Mouse (Mus musculus): ENCODE data around the gene Col19a1. TPM values are rescaled to one million over a fixed set of nuclear protein-coding genes. Genes with fewer than 3 reads are reported as not detected.

The Col19a1 gene
- total RNA-seq, 2 experiments from 2014 or later = 0.84 TPM; not detected in 1

- no peak for ATAC-seq (replicated peaks; ENCODE audit: low FRiP score, poor library complexity, severe bottlenecking)
These were observed 116.1 kb downstream of the Col19a1 start for GRCm38 (mm10) chr1:24471096-24471710.

GRCm38 (mm10) chr1:24470633-24471032, 116.6 kb downstream of the Col19a1 start:
- no peak for ATAC-seq (replicated peaks; ENCODE audit: low FRiP score, poor library complexity, severe bottlenecking)

DNA sequence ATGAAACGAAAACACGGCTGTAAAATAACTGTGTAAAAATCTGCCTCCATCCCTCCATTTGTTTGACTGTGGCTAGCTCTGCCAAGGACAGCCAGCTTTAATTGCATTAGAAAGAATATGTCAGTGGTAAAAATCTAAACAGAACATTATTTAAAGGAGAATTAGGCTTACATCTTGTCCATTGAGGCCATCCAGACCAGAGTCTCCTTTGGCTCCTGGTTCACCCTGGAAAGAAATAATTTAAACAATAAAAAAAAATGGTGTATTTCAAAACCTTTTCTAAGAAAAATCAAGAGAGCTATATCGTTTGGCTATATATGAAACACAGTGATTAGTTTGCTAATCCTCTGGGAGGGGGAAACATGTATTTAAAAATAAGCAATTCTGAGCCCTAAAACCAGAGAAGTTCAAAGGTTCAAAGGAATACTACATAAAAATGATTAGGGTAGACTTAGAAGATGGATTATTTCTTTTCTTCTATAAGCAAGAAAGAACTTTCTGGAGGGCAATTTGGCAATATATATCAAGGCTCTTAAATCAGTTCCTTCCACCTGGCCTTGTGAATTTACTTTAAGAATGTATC, 125.9 kb downstream of the Col19a1 start:
- no peak for ATAC-seq (replicated peaks; ENCODE audit: low FRiP score, poor library complexity, severe bottlenecking)

- ATAC-seq (replicated peaks; ENCODE audit: low FRiP score, poor library complexity, severe bottlenecking) = no peak
These were observed 129.3 kb downstream of the Col19a1 start for GRCm38 (mm10) chr1:24458015-24458414.

- ATAC-seq (replicated peaks; ENCODE audit: low FRiP score, poor library complexity, severe bottlenecking) = no peak
These were observed 134.6 kb downstream of the Col19a1 start for GRCm38 (mm10) chr1:24452572-24453269.

- ATAC-seq (replicated peaks; ENCODE audit: low FRiP score, poor library complexity, severe bottlenecking) = no peak
These were observed 135.1 kb downstream of the Col19a1 start for GRCm38 (mm10) chr1:24452159-24452558.

DNA sequence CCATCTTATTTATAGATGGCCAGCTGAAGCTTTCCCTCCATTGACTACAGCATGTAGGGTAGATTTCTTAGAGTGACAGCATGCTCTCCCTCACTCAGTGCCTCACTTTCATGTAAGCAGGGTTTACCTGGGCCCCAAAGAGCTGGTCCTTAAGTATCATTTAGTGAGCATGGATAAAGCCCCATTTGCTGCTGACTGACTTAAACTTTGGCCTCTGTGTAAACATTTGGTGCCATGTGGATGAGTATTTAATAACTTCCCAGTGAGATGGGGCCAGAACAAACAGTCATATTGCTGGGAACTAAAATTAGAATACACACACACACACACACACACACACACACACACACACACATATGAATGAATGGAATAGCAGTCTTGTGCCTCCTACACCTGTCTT, 149.8 kb downstream of the Col19a1 start:
- no peak for ATAC-seq (replicated peaks; ENCODE audit: low FRiP score, poor library complexity, severe bottlenecking)

DNA sequence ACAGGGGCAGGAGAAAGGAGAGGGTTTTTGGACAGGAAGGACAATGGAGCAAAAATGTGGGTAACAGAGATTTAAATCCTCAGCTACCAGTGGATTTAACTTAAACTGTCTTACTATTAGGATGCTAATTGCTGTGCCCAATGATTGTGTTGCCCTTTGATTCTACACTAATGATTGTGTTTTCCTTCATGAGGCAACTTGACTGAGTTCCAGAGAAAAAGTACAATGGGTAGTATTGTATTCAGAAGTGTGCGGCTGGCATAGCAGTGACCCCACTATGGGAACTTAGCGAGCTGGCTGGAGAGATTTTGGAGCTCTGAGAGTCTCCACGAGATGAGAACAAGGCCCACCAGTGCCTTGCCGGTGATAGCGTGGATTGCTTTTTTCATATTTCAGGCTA, 159.0 kb downstream of the Col19a1 start:
- no peak for ATAC-seq (replicated peaks; ENCODE audit: low FRiP score, poor library complexity, severe bottlenecking)

- ATAC-seq (replicated peaks; ENCODE audit: low FRiP score, poor library complexity, severe bottlenecking) = no peak
These were observed 209.0 kb downstream of the Col19a1 start for GRCm38 (mm10) chr1:24378125-24378821.

GRCm38 (mm10) chr1:24374902-24375301, 212.4 kb downstream of the Col19a1 start:
- no peak for ATAC-seq (replicated peaks; ENCODE audit: low FRiP score, poor library complexity, severe bottlenecking)

DNA sequence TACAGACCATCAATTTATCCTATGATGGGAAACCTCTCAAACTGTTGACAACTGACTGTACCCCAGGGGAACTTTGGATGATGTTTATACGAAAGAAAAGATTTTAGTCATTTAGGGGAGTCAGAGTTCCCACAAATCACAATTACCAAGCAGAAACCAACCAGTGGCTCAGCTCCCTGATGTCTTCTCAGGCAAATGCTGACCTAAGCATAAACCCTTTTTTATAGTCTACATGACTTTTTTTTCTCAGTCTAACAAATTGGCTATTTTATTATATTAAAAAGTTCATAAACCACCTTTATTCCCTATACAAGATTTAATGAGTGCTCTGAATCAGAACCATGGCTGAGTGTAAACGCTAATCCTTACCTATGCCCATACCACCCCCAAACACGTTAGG, 213.6 kb downstream of the Col19a1 start:
- ATAC-seq (replicated peaks; ENCODE audit: low FRiP score, poor library complexity, severe bottlenecking) = no peak

GRCm38 (mm10) chr1:24372471-24373258, 214.6 kb downstream of the Col19a1 start:
- no peak for ATAC-seq (replicated peaks; ENCODE audit: low FRiP score, poor library complexity, severe bottlenecking)

- no peak for ATAC-seq (replicated peaks; ENCODE audit: low FRiP score, poor library complexity, severe bottlenecking)
These were observed 219.4 kb downstream of the Col19a1 start for GRCm38 (mm10) chr1:24367570-24368517.

- no peak for ATAC-seq (replicated peaks; ENCODE audit: low FRiP score, poor library complexity, severe bottlenecking)
These were observed 222.5 kb downstream of the Col19a1 start for GRCm38 (mm10) chr1:24364775-24365174.

DNA sequence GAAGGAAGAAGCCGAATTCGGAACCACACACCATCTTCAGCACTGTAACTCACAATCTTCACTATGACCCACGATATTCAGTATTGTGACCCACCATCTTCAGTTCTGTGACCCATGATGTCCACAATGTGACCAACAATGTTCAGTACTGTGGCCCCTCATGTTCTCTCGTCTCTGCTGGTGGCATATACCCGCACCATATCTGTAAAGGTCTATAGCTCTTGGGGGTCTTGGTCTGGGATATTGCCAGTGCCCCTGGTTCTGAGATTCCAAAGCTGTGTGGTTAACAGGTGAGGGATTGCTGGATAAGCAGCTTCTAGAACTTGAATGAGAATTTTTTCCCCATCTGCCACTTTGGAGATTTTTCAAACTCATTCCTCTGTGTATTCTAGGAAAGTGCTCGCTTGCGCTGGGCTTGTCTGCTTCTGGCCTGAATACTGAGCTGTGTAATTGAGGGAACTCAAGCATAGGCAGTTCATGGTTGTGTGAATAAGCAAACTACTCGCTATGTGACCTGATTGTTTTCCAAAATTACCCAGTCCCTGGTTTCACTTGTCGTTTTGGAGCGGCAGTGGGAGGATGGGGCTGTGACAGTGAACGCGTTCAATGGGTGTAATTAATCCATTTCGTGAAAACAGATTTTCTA, 225.2 kb downstream of the Col19a1 start:
- ATAC-seq (replicated peaks; ENCODE audit: low FRiP score, poor library complexity, severe bottlenecking) = no peak

GRCm38 (mm10) chr1:24349462-24350217, 237.6 kb downstream of the Col19a1 start:
- ATAC-seq (replicated peaks; ENCODE audit: low FRiP score, poor library complexity, severe bottlenecking) = no peak

GRCm38 (mm10) chr1:24347621-24348160, 239.6 kb downstream of the Col19a1 start:
- ATAC-seq (replicated peaks; ENCODE audit: low FRiP score, poor library complexity, severe bottlenecking) = no peak

Data from erythroid progenitor cell, adult 5-6 weeks (primary cell).